Mouse (Mus musculus): Measurements from ENCODE around the gene Olfml2b.
A peak's percentile ranks its signal among the peaks of the same experiment; 100 is the strongest.

Gene Olfml2b

DNA sequence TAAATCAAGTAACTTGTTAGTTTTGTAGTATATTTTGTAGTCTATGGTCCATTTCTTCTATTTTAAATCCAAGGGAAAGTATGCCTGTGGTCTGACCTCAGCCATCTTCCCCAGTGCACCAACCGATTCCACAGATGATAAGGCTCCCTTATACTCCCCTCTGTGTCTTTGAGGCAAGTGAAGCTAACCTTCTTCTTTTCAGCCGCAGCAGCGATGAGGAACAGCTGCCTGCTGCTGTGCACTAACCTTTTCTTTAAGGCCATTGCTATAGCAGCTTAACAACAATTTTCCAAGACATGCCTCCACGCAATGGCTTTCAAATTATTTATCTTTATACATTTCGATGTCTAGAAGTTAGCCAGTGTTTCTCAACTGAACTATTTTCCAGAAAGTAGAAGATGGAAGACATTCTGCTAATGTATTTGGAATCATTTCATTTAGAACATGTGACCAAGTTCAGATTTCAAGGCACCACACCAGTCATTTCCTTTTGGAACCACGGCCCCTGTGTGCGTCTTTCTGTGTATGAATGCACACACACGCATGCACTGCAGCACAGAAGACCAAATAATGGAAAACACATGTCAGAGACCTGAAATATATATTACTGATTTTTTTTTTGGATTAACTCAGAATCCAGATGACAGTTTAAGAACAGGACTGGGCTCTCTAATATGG lies 73.9 kb downstream of the Olfml2b start:
- ATAC-seq (ENCODE audit: insufficient number of reproducible peaks, low FRiP score, low TSS enrichment) = no peak

DNA sequence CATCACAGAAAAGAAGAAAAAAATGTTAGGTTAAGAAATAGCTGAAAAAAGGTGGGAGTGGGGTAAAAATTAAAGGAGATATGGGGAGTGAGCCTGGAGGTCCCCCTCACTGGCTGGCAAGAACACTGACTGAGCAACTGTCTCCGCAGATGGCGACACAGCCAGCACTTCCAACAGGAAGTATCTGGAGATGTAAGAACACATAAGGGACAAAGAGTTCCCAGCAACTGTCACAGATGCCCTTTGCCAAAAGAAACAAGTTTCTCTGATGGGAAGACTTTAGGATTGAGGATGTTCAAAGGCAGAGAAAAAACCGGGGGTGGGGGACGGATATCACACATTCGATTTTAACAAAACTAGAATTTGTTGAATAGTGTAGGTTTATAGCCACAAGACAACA lies 77.2 kb downstream of the Olfml2b start:
- ATAC-seq (ENCODE audit: insufficient number of reproducible peaks, low FRiP score, low TSS enrichment) = no peak

DNA sequence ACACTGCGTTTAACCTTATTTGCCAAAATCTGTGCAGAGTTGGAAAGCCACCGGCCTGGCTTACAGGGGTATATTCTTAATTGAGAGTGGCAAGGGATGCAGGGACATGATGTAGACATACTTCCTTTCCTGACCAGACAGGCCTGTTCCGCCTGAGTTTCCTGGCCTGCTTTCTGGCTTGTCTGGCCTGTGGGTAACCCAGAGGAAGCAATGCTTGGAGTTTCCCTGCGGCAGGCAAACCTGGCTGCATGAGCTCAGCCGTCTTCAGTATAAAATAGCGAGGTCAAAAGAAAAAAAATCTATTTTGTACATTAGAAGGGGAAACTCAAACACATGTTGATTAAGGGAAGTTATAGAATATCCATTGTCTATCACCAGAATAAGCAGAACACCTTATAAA lies 84.2 kb downstream of the Olfml2b start:
- ATAC-seq (ENCODE audit: insufficient number of reproducible peaks, low FRiP score, low TSS enrichment) = peak; percentile 61; the same call in 1 of the 2 replicates

GRCm38 (mm10) chr1:170729267-170729962 lies 85.1 kb downstream of the Olfml2b start:
- no peak for ATAC-seq (ENCODE audit: insufficient number of reproducible peaks, low FRiP score, low TSS enrichment)

GRCm38 (mm10) chr1:170731865-170732595 lies 87.7 kb downstream of the Olfml2b start:
- no peak for ATAC-seq (ENCODE audit: insufficient number of reproducible peaks, low FRiP score, low TSS enrichment)
